Mouse (Mus musculus): Measurements from ENCODE around the gene Kcns3.

DNA sequence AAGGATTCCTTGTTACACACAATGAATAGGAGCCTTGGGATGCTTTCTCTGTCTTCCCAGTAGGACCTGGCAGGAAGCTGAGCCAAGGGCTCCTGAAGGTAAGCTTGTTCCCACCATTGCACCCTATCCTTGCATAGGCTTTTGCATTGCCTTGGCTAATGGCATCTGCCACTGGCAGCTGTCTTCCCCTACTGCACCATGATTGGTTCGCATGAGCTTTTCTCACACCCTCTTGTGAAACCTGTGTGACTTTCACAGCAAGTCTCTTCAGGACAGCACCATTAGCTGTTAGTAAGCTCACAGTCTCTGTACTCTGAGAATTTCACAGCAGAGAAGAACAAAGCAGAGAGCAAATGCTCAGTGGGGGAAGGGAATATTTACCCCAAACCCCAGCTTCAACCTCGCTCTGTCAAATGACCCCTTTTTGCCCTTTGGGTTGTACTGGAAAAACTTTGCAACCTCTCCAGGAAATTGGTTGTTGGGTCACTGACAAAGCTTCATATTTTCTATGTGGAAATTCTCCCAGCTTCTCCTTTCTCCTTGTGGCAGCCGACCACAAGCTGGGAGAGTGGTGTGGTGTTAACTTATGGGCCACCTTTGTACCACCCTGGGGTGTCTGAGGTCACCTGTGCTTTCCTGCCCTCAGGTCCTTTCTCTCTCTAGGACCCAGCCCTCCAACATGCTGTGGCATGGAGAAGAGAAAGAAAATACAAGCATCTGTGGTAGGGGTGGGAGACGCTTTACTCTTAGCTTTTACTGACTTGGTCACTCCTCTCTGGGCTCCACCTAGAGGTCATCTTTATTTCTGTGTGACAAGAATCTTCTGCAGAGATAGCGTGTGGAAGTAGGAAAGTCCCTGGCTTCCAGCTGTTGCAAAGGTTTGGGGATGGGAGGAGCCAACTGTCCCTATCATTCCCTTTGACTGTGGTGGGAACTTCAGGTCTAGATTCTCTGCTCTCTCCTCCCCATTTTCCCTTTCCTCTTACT, 26.8 kb upstream of the Kcns3 start:
- no peak; the same call in 1 of the 2 replicates for TF ChIP-seq CTCF (conservative IDR thresholded peaks at IDR 0.05; ENCODE audit: low read length)
- TF ChIP-seq POU5F1 (IDR thresholded peaks at IDR 0.05; ENCODE audit: borderline replicate concordance, low read length), result no peak
- no peak for TF ChIP-seq NANOG (IDR thresholded peaks at IDR 0.05; ENCODE audit: borderline replicate concordance, low read length)
